Mouse (Mus musculus): Measurements from ENCODE around the gene Dkk3.

DNA sequence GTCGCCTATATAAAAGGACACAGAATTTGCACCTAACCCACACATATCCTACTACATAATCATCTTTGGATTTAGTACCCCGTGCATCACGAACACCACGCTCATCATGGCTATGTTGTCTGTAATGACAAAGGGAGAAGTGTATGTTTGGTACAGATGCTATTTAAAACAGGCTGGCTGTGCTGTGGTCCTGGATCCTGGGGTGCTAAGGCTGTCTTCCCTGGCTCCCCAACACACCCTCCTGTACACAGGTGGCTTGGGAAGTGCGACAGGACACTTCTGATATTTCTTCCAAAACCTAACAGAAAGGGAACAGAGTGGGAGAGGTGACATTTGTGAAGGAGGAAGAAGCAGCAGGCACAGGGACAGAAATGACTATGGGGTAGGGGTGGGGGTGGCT is 35.2 kb downstream of the Dkk3 start:
- TF ChIP-seq CTCF (IDR thresholded peaks at IDR 0.05; ENCODE audit: extremely low read depth, insufficient read depth, low read length) (no peak), POLR2A (IDR thresholded peaks at IDR 0.05; ENCODE audit: extremely low read depth, insufficient read depth, low read length) (no peak)

Data from cortical plate, adult 2 months (tissue).